Mouse (Mus musculus): ENCODE measurements around the gene Mrtfa. TPM values are rescaled to one million over a fixed set of nuclear protein-coding genes. Genes with fewer than 3 reads are reported as not detected.

Mrtfa gene
- polyA plus RNA-seq, 1 experiment: 16.0 TPM

GRCm38 (mm10) chr15:80983264-80983663 is 207.3 kb downstream of the Mrtfa start:
- WGBS: 86% methylated on average over 2 of the region's 2 CpGs
- TF ChIP-seq CTCF (conservative IDR thresholded peaks at IDR 0.05; ENCODE audit: insufficient read depth, insufficient read length, low read depth, low read length) (no peak), POLR2A (IDR thresholded peaks at IDR 0.05; ENCODE audit: low read depth, low read length) (no peak)
- no peak overlapping the region for H3K27ac ChIP-seq (ENCODE audit: insufficient read depth, low read depth, low read length)

GRCm38 (mm10) chr15:80981176-80981575 is 209.4 kb downstream of the Mrtfa start:
- Histone ChIP-seq H3K4me1 (ENCODE audit: control insufficient read depth, insufficient read depth, low read length) (no peaks in the 10 kb centered on the region; the same call in 1 of the 2 replicates), H3K36me3 (ENCODE audit: control insufficient read depth, insufficient read depth, low read length) (no peaks in the 10 kb centered on the region), H3K27me3 (replicated peaks; ENCODE audit: control insufficient read depth, insufficient read depth, low read length) (no peaks in the 10 kb centered on the region), H3K4me3 (ENCODE audit: insufficient read depth, low read depth, low read length) (no peak overlapping the region), H3K27ac (ENCODE audit: insufficient read depth, low read depth, low read length) (no peak overlapping the region)
- TF ChIP-seq POLR2A (IDR thresholded peaks at IDR 0.05; ENCODE audit: low read depth, low read length) (no peak), CTCF (conservative IDR thresholded peaks at IDR 0.05; ENCODE audit: insufficient read depth, insufficient read length, low read depth, low read length) (no peak)
- DNase-seq: no peak
- 88% methylated on average over 4 of the region's 4 CpGs for WGBS

More at GRCm38 (mm10) chr15:80983264-80983663, 207.3 kb downstream of the Mrtfa start:
- Histone ChIP-seq H3K4me3 (ENCODE audit: insufficient read depth, low read depth, low read length) (no peak overlapping the region), H3K27me3 (replicated peaks; ENCODE audit: control insufficient read depth, insufficient read depth, low read length) (no peaks in the 10 kb centered on the region), H3K36me3 (ENCODE audit: control insufficient read depth, insufficient read depth, low read length) (no peaks in the 10 kb centered on the region), H3K4me1 (ENCODE audit: control insufficient read depth, insufficient read depth, low read length) (no peaks in the 10 kb centered on the region; the same call in 1 of the 2 replicates)
- DNase-seq: no peak

- 62% methylated on average over 4 of the region's 4 CpGs for WGBS
- no peak for TF ChIP-seq POLR2A (IDR thresholded peaks at IDR 0.05; ENCODE audit: low read depth, low read length)
- no peak for TF ChIP-seq CTCF (conservative IDR thresholded peaks at IDR 0.05; ENCODE audit: insufficient read depth, insufficient read length, low read depth, low read length)
These were observed 210.9 kb downstream of the Mrtfa start for GRCm38 (mm10) chr15:80979611-80980010.

GRCm38 (mm10) chr15:80977620-80978334 is 212.8 kb downstream of the Mrtfa start, which contains the start of gene Sgsm3:
TSS of gene Sgsm3 (plus strand) at chr15:80977765.
- Histone ChIP-seq H3K4me3 (ENCODE audit: insufficient read depth, low read depth, low read length) (peak within 1 kb of the TSS; percentile 91), H3K27ac (ENCODE audit: insufficient read depth, low read depth, low read length) (no peak within 1 kb of the TSS), H3K4me1 (ENCODE audit: control insufficient read depth, insufficient read depth, low read length) (no peaks in the 10 kb centered on the region; the same call in 1 of the 2 replicates), H3K36me3 (ENCODE audit: control insufficient read depth, insufficient read depth, low read length) (no peaks in the 10 kb centered on the region), H3K27me3 (replicated peaks; ENCODE audit: control insufficient read depth, insufficient read depth, low read length) (no peaks in the 10 kb centered on the region)
- WGBS: under 1% methylated on average over 60 of the region's 67 CpGs
- TF ChIP-seq CTCF (conservative IDR thresholded peaks at IDR 0.05; ENCODE audit: insufficient read depth, insufficient read length, low read depth, low read length) (no peak), POLR2A (IDR thresholded peaks at IDR 0.05; ENCODE audit: low read depth, low read length) (peak; percentile 23)
- DNase-seq: peak; percentile 92

More at GRCm38 (mm10) chr15:80979611-80980010, 210.9 kb downstream of the Mrtfa start:
- no peak overlapping the region for H3K4me3 ChIP-seq (ENCODE audit: insufficient read depth, low read depth, low read length)
- no peaks in the 10 kb centered on the region for H3K36me3 ChIP-seq (ENCODE audit: control insufficient read depth, insufficient read depth, low read length)
- H3K27ac ChIP-seq (ENCODE audit: insufficient read depth, low read depth, low read length): peak overlapping the region; percentile 9; the same call in 1 of the 2 replicates
- DNase-seq: peak; percentile 12
- H3K4me1 ChIP-seq (ENCODE audit: control insufficient read depth, insufficient read depth, low read length): no peaks in the 10 kb centered on the region; the same call in 1 of the 2 replicates
- H3K27me3 ChIP-seq (replicated peaks; ENCODE audit: control insufficient read depth, insufficient read depth, low read length): no peaks in the 10 kb centered on the region

- Histone ChIP-seq H3K27ac (ENCODE audit: insufficient read depth, low read depth, low read length) (no peak overlapping the region), H3K4me1 (ENCODE audit: control insufficient read depth, insufficient read depth, low read length) (no peaks in the 10 kb centered on the region; the same call in 1 of the 2 replicates), H3K4me3 (ENCODE audit: insufficient read depth, low read depth, low read length) (no peak overlapping the region), H3K36me3 (ENCODE audit: control insufficient read depth, insufficient read depth, low read length) (no peaks in the 10 kb centered on the region), H3K27me3 (replicated peaks; ENCODE audit: control insufficient read depth, insufficient read depth, low read length) (no peaks in the 10 kb centered on the region)
- TF ChIP-seq CTCF (conservative IDR thresholded peaks at IDR 0.05; ENCODE audit: insufficient read depth, insufficient read length, low read depth, low read length): no peak
- WGBS: 85% methylated on average over 3 of the region's 3 CpGs
- no peak for DNase-seq
These were observed 214.9 kb downstream of the Mrtfa start for GRCm38 (mm10) chr15:80975666-80976065.

- Histone ChIP-seq H3K27ac (ENCODE audit: insufficient read depth, low read depth, low read length) (no peak overlapping the region), H3K4me3 (ENCODE audit: insufficient read depth, low read depth, low read length) (no peak overlapping the region), H3K36me3 (ENCODE audit: control insufficient read depth, insufficient read depth, low read length) (no peaks in the 10 kb centered on the region), H3K4me1 (ENCODE audit: control insufficient read depth, insufficient read depth, low read length) (no peaks in the 10 kb centered on the region; the same call in 1 of the 2 replicates), H3K27me3 (replicated peaks; ENCODE audit: control insufficient read depth, insufficient read depth, low read length) (no peaks in the 10 kb centered on the region)
- WGBS: 9% methylated on average over 5 of the region's 5 CpGs
- peak; percentile 17 for DNase-seq
- no peak for TF ChIP-seq CTCF (conservative IDR thresholded peaks at IDR 0.05; ENCODE audit: insufficient read depth, insufficient read length, low read depth, low read length)
- TF ChIP-seq POLR2A (IDR thresholded peaks at IDR 0.05; ENCODE audit: low read depth, low read length): no peak
These were observed 216.2 kb downstream of the Mrtfa start for GRCm38 (mm10) chr15:80974311-80974710.

- no peaks in the 10 kb centered on the region; the same call in 1 of the 2 replicates for H3K36me3 ChIP-seq (ENCODE audit: control insufficient read depth, insufficient read depth, low read length)
- WGBS: 82% methylated on average over 1 of the region's 1 CpGs
These were observed 221.2 kb downstream of the Mrtfa start for GRCm38 (mm10) chr15:80969371-80969770.

More at GRCm38 (mm10) chr15:80969371-80969770, 221.2 kb downstream of the Mrtfa start:
- H3K4me3 ChIP-seq (ENCODE audit: insufficient read depth, low read depth, low read length): no peak overlapping the region
- no peaks in the 10 kb centered on the region for H3K27me3 ChIP-seq (replicated peaks; ENCODE audit: control insufficient read depth, insufficient read depth, low read length)
- no peak for DNase-seq
- TF ChIP-seq CTCF (conservative IDR thresholded peaks at IDR 0.05; ENCODE audit: insufficient read depth, insufficient read length, low read depth, low read length) (no peak), POLR2A (IDR thresholded peaks at IDR 0.05; ENCODE audit: low read depth, low read length) (no peak)
- H3K4me1 ChIP-seq (ENCODE audit: control insufficient read depth, insufficient read depth, low read length): no peaks in the 10 kb centered on the region
- H3K27ac ChIP-seq (ENCODE audit: insufficient read depth, low read depth, low read length): no peak overlapping the region

Other genes with a start within 250 kb of the Mrtfa start
- gene Adsl, start 242.3 kb downstream of the Mrtfa start, polyA plus RNA-seq (2012; rRNA removed): 71.2 and 83.9 TPM in 2 replicates
- gene Sgsm3, start 213.0 kb downstream of the Mrtfa start, polyA plus RNA-seq (2012; rRNA removed): 20.0 and 25.1 TPM in 2 replicates
- gene Mchr1, start 44.7 kb upstream of the Mrtfa start, polyA plus RNA-seq (2012; rRNA removed): 2.1 and 2.3 TPM in 2 replicates
- 78.3 and 78.6 TPM in 2 replicates for gene Slc25a17, start 170.1 kb upstream of the Mrtfa start, polyA plus RNA-seq (2012; rRNA removed)
- 40.7 and 46.3 TPM in 2 replicates for gene St13, start 209.3 kb upstream of the Mrtfa start, polyA plus RNA-seq (2012; rRNA removed)
- gene Xpnpep3, start 209.4 kb upstream of the Mrtfa start, polyA plus RNA-seq (2012; rRNA removed): 9.6 and 10.7 TPM in 2 replicates
- 0.06 TPM in 1 of 2 replicates, not detected in the other for gene Dnajb7, start 217.5 kb upstream of the Mrtfa start, polyA plus RNA-seq (2012; rRNA removed)